Mouse (Mus musculus) gastrocnemius, adult 8-10 months (tissue): ENCODE data around the gene Wnt5b. TPM values are rescaled to one million over a fixed set of nuclear protein-coding genes. Genes with fewer than 3 reads are reported as not detected.

Experiments
- DNase-seq, 2 experiments: peaks; one replicate each; pipeline ENCODE4 v3.0.0; 2022; ENCODE audit warnings: low spot score in 2 of 2
- total RNA-seq, 4 experiments: library from RNA; stranded (reverse); gene quantifications; 2 replicates each; pipeline ENCODE4 v1.2.4; 2022

Gene Wnt5b
- total RNA-seq, 4 experiments from 2014 or later: 1.3 to 1.9 (median 1.7) TPM

GRCm38 (mm10) chr6:119387801-119388649, 156.1 kb downstream of the Wnt5b start:
- DNase-seq: peak in 1 of 2 experiments; percentile 29

- no peak for DNase-seq
Observed at GRCm38 (mm10) chr6:119386821-119387220, 157.3 kb downstream of the Wnt5b start.

GRCm38 (mm10) chr6:119386421-119386820, 157.7 kb downstream of the Wnt5b start:
- DNase-seq: no peak

GRCm38 (mm10) chr6:119385668-119386067, 158.5 kb downstream of the Wnt5b start:
- DNase-seq: no peak

Other genes starting within 250 kb of the Wnt5b start
- under 1 TPM; 0.07 to 0.31 (median 0.19) TPM for gene Lrtm2, start 213.6 kb downstream of the Wnt5b start, total RNA-seq
- 100 to 1,000 TPM in 1 of 4 experiments, 10 to 100 TPM in 3; 89.7 to 104 (median 97.1) TPM for gene Adipor2, start 126.6 kb downstream of the Wnt5b start, total RNA-seq
- gene Fbxl14, start 64.7 kb downstream of the Wnt5b start, total RNA-seq: 10 to 100 TPM; 10.2 to 13.8 (median 11.8) TPM